Mouse (Mus musculus): ENCODE results near the gene Tpcn2.

Tpcn2 gene

GRCm38 (mm10) chr7:145242851-145243712 is 40.7 kb downstream of the Tpcn2 start:
- peak; percentile 88 for DNase-seq (ENCODE audit: low spot score)

GRCm38 (mm10) chr7:145242028-145242427 is 41.8 kb downstream of the Tpcn2 start:
- DNase-seq (ENCODE audit: low spot score) = no peak

GRCm38 (mm10) chr7:145240929-145241328 is 42.9 kb downstream of the Tpcn2 start:
- DNase-seq (ENCODE audit: low spot score) = no peak

GRCm38 (mm10) chr7:145239736-145240505 is 43.9 kb downstream of the Tpcn2 start:
- DNase-seq (ENCODE audit: low spot score) = no peak

GRCm38 (mm10) chr7:145239145-145239544 is 44.7 kb downstream of the Tpcn2 start:
- DNase-seq (ENCODE audit: low spot score) = no peak

- DNase-seq (ENCODE audit: low spot score) = no peak
Measured at GRCm38 (mm10) chr7:145234841-145235790, 48.7 kb downstream of the Tpcn2 start.

- no peak for DNase-seq (ENCODE audit: low spot score)
Measured at GRCm38 (mm10) chr7:145231659-145232058, 52.2 kb downstream of the Tpcn2 start.

GRCm38 (mm10) chr7:145226641-145227040 is 57.2 kb downstream of the Tpcn2 start:
- DNase-seq (ENCODE audit: low spot score) = no peak

- no peak for DNase-seq (ENCODE audit: low spot score)
Measured at GRCm38 (mm10) chr7:145225626-145226025, 58.2 kb downstream of the Tpcn2 start.

- no peak for DNase-seq (ENCODE audit: low spot score)
Measured at GRCm38 (mm10) chr7:145221841-145222689, 61.7 kb downstream of the Tpcn2 start.

GRCm38 (mm10) chr7:145221346-145221745 is 62.5 kb downstream of the Tpcn2 start:
- DNase-seq (ENCODE audit: low spot score) = no peak

GRCm38 (mm10) chr7:145219420-145219831 is 64.4 kb downstream of the Tpcn2 start:
- no peak for DNase-seq (ENCODE audit: low spot score)

GRCm38 (mm10) chr7:145216591-145216990 is 67.2 kb downstream of the Tpcn2 start:
- peak; percentile 50 for DNase-seq (ENCODE audit: low spot score)

GRCm38 (mm10) chr7:145215476-145215875 is 68.3 kb downstream of the Tpcn2 start:
- DNase-seq (ENCODE audit: low spot score) = no peak

GRCm38 (mm10) chr7:145211680-145212659 is 71.8 kb downstream of the Tpcn2 start:
- DNase-seq (ENCODE audit: low spot score) = peak; percentile 78

GRCm38 (mm10) chr7:145210477-145211070 is 73.2 kb downstream of the Tpcn2 start:
- no peak for DNase-seq (ENCODE audit: low spot score)

GRCm38 (mm10) chr7:145208006-145208405 is 75.8 kb downstream of the Tpcn2 start, which contains the start of gene 1810010D01Rik:
Gene 1810010D01Rik, minus strand, starts transcription at chr7:145208119.
- no peak for DNase-seq (ENCODE audit: low spot score)

- DNase-seq (ENCODE audit: low spot score) = no peak
Measured at GRCm38 (mm10) chr7:145206801-145207200, 77.0 kb downstream of the Tpcn2 start.

GRCm38 (mm10) chr7:145206056-145206610 is 77.7 kb downstream of the Tpcn2 start:
- DNase-seq (ENCODE audit: low spot score) = peak; percentile 88

All from embryo, embryonic 10.5 days (tissue).